Mouse (Mus musculus): ENCODE data around the gene Atp1b3. TPM values are rescaled to one million over a fixed set of nuclear protein-coding genes. Genes with fewer than 3 reads are reported as not detected.

The Atp1b3 gene
- polyA plus RNA-seq, 1 experiment from 2014 or later, result 165 TPM

- Histone ChIP-seq H3K9ac (ENCODE audit: low read length) (no peak overlapping the region), H3K36me3 (ENCODE audit: control insufficient read depth, insufficient read depth, low read length) (peaks cover 2% of the 10 kb centered on the region; the same call in 1 of the 2 replicates), H3K27me3 (ENCODE audit: control insufficient read depth, insufficient read depth, low read length) (no peaks in the 10 kb centered on the region), H3K4me2 (ENCODE audit: low read depth) (no peak overlapping the region), H3K4me3 (ENCODE audit: low read depth, low read length) (no peak overlapping the region), H3K9me3 (ENCODE audit: control insufficient read depth, low read length) (no peaks in the 10 kb centered on the region), H3K27ac (ENCODE audit: low read depth, low read length) (no peak overlapping the region), H3K4me1 (ENCODE audit: control insufficient read depth, insufficient read depth, low read length) (no peaks in the 10 kb centered on the region)
- ATAC-seq (ENCODE audit: insufficient read depth, low FRiP score, low TSS enrichment) (no peak), DNase-seq (ENCODE audit: low spot score) (no peak)
- WGBS, result 89% methylated on average over 15 of the region's 15 CpGs
Measured at GRCm38 (mm10) chr9:96322411-96323152, 41.7 kb downstream of the Atp1b3 start.

GRCm38 (mm10) chr9:96320551-96320980, 43.7 kb downstream of the Atp1b3 start:
- Histone ChIP-seq H3K4me1 (ENCODE audit: control insufficient read depth, insufficient read depth, low read length) (no peaks in the 10 kb centered on the region), H3K4me3 (ENCODE audit: low read depth, low read length) (no peak overlapping the region), H3K4me2 (ENCODE audit: low read depth) (no peak overlapping the region), H3K9ac (ENCODE audit: low read length) (no peak overlapping the region), H3K36me3 (ENCODE audit: control insufficient read depth, insufficient read depth, low read length) (peaks cover 2% of the 10 kb centered on the region; the same call in 1 of the 2 replicates), H3K9me3 (ENCODE audit: control insufficient read depth, low read length) (no peaks in the 10 kb centered on the region), H3K27ac (ENCODE audit: low read depth, low read length) (no peak overlapping the region), H3K27me3 (ENCODE audit: control insufficient read depth, insufficient read depth, low read length) (no peaks in the 10 kb centered on the region)
- 88% methylated on average over 6 of the region's 6 CpGs for WGBS
- DNase-seq (ENCODE audit: low spot score) (no peak), ATAC-seq (ENCODE audit: insufficient read depth, low FRiP score, low TSS enrichment) (no peak)

GRCm38 (mm10) chr9:96319333-96319732, 44.9 kb downstream of the Atp1b3 start:
- peaks cover 4% of the 10 kb centered on the region for H3K36me3 ChIP-seq (ENCODE audit: control insufficient read depth, insufficient read depth, low read length)
- ATAC-seq (ENCODE audit: insufficient read depth, low FRiP score, low TSS enrichment) (no peak), DNase-seq (ENCODE audit: low spot score) (no peak)
- no peaks in the 10 kb centered on the region for H3K27me3 ChIP-seq (ENCODE audit: control insufficient read depth, insufficient read depth, low read length)
- no peak overlapping the region for H3K9ac ChIP-seq (ENCODE audit: low read length)
- H3K4me3 ChIP-seq (ENCODE audit: low read depth, low read length), result no peak overlapping the region
- no peaks in the 10 kb centered on the region for H3K4me1 ChIP-seq (ENCODE audit: control insufficient read depth, insufficient read depth, low read length)
- H3K4me2 ChIP-seq (ENCODE audit: low read depth), result no peak overlapping the region
- no peak overlapping the region for H3K27ac ChIP-seq (ENCODE audit: low read depth, low read length)
- WGBS, result 96% methylated on average over 5 of the region's 5 CpGs
- no peaks in the 10 kb centered on the region for H3K9me3 ChIP-seq (ENCODE audit: control insufficient read depth, low read length)

- 94% methylated on average over 3 of the region's 3 CpGs for WGBS
- no peak overlapping the region for H3K4me2 ChIP-seq (ENCODE audit: low read depth)
Measured at GRCm38 (mm10) chr9:96312074-96312473, 52.2 kb downstream of the Atp1b3 start.

GRCm38 (mm10) chr9:96308816-96309215, 55.4 kb downstream of the Atp1b3 start:
- Histone ChIP-seq H3K4me1 (ENCODE audit: control insufficient read depth, insufficient read depth, low read length) (no peaks in the 10 kb centered on the region), H3K4me3 (ENCODE audit: low read depth, low read length) (no peak overlapping the region), H3K27me3 (ENCODE audit: control insufficient read depth, insufficient read depth, low read length) (no peaks in the 10 kb centered on the region), H3K27ac (ENCODE audit: low read depth, low read length) (no peak overlapping the region), H3K4me2 (ENCODE audit: low read depth) (no peak overlapping the region), H3K9ac (ENCODE audit: low read length) (no peak overlapping the region), H3K36me3 (ENCODE audit: control insufficient read depth, insufficient read depth, low read length) (peaks cover 7% of the 10 kb centered on the region), H3K9me3 (ENCODE audit: control insufficient read depth, low read length) (no peaks in the 10 kb centered on the region)
- no peak for DNase-seq (ENCODE audit: low spot score)
- no peak for ATAC-seq (ENCODE audit: insufficient read depth, low FRiP score, low TSS enrichment)
- 66% methylated on average over 3 of the region's 3 CpGs for WGBS

More at GRCm38 (mm10) chr9:96312074-96312473, 52.2 kb downstream of the Atp1b3 start:
- no peak overlapping the region for H3K9ac ChIP-seq (ENCODE audit: low read length)
- peaks cover 7% of the 10 kb centered on the region for H3K36me3 ChIP-seq (ENCODE audit: control insufficient read depth, insufficient read depth, low read length)
- H3K27ac ChIP-seq (ENCODE audit: low read depth, low read length), result no peak overlapping the region
- no peaks in the 10 kb centered on the region for H3K9me3 ChIP-seq (ENCODE audit: control insufficient read depth, low read length)
- no peaks in the 10 kb centered on the region for H3K4me1 ChIP-seq (ENCODE audit: control insufficient read depth, insufficient read depth, low read length)
- no peak for DNase-seq (ENCODE audit: low spot score)
- no peaks in the 10 kb centered on the region for H3K27me3 ChIP-seq (ENCODE audit: control insufficient read depth, insufficient read depth, low read length)
- no peak for ATAC-seq (ENCODE audit: insufficient read depth, low FRiP score, low TSS enrichment)
- H3K4me3 ChIP-seq (ENCODE audit: low read depth, low read length), result no peak overlapping the region

GRCm38 (mm10) chr9:96299324-96300008, 64.8 kb downstream of the Atp1b3 start:
- Histone ChIP-seq H3K4me1 (ENCODE audit: control insufficient read depth, insufficient read depth, low read length) (no peaks in the 10 kb centered on the region), H3K36me3 (ENCODE audit: control insufficient read depth, insufficient read depth, low read length) (peaks cover 7% of the 10 kb centered on the region; the same call in 1 of the 2 replicates), H3K9ac (ENCODE audit: low read length) (no peak overlapping the region), H3K4me3 (ENCODE audit: low read depth, low read length) (no peak overlapping the region), H3K4me2 (ENCODE audit: low read depth) (no peak overlapping the region), H3K9me3 (ENCODE audit: control insufficient read depth, low read length) (no peaks in the 10 kb centered on the region), H3K27me3 (ENCODE audit: control insufficient read depth, insufficient read depth, low read length) (no peaks in the 10 kb centered on the region), H3K27ac (ENCODE audit: low read depth, low read length) (no peak overlapping the region)
- DNase-seq (ENCODE audit: low spot score), result no peak
- 95% methylated on average over 3 of the region's 3 CpGs for WGBS
- no peak for ATAC-seq (ENCODE audit: insufficient read depth, low FRiP score, low TSS enrichment)

- 0 out of 2 replicates have a peak, but pooled peaks cover 3% of the 10 kb centered on the region for H3K36me3 ChIP-seq (ENCODE audit: control insufficient read depth, insufficient read depth, low read length)
- WGBS, result 99% methylated on average over 7 of the region's 7 CpGs
- H3K27ac ChIP-seq (ENCODE audit: low read depth, low read length), result no peak overlapping the region
- H3K4me1 ChIP-seq (ENCODE audit: control insufficient read depth, insufficient read depth, low read length), result no peaks in the 10 kb centered on the region
- no peak overlapping the region for H3K9ac ChIP-seq (ENCODE audit: low read length)
- H3K4me3 ChIP-seq (ENCODE audit: low read depth, low read length), result no peak overlapping the region
- no peak overlapping the region for H3K4me2 ChIP-seq (ENCODE audit: low read depth)
- H3K9me3 ChIP-seq (ENCODE audit: control insufficient read depth, low read length), result no peaks in the 10 kb centered on the region
- DNase-seq (ENCODE audit: low spot score) (no peak), ATAC-seq (ENCODE audit: insufficient read depth, low FRiP score, low TSS enrichment) (no peak)
- no peaks in the 10 kb centered on the region for H3K27me3 ChIP-seq (ENCODE audit: control insufficient read depth, insufficient read depth, low read length)
Measured at GRCm38 (mm10) chr9:96292144-96292543, 72.1 kb downstream of the Atp1b3 start.

GRCm38 (mm10) chr9:96284916-96285315, 79.3 kb downstream of the Atp1b3 start:
- H3K36me3 ChIP-seq (ENCODE audit: control insufficient read depth, insufficient read depth, low read length), result no peaks in the 10 kb centered on the region
- no peak for DNase-seq (ENCODE audit: low spot score)

More at GRCm38 (mm10) chr9:96284916-96285315, 79.3 kb downstream of the Atp1b3 start:
- Histone ChIP-seq H3K4me3 (ENCODE audit: low read depth, low read length) (no peak overlapping the region), H3K9ac (ENCODE audit: low read length) (no peak overlapping the region), H3K4me1 (ENCODE audit: control insufficient read depth, insufficient read depth, low read length) (no peaks in the 10 kb centered on the region), H3K9me3 (ENCODE audit: control insufficient read depth, low read length) (no peaks in the 10 kb centered on the region), H3K4me2 (ENCODE audit: low read depth) (no peak overlapping the region), H3K27me3 (ENCODE audit: control insufficient read depth, insufficient read depth, low read length) (no peaks in the 10 kb centered on the region), H3K27ac (ENCODE audit: low read depth, low read length) (no peak overlapping the region)
- 58% methylated on average over 1 of the region's 1 CpGs for WGBS
- no peak for ATAC-seq (ENCODE audit: insufficient read depth, low FRiP score, low TSS enrichment)

Data from neural tube, embryonic 11.5 days (tissue).